ENCODE assay signal across 7 mouse cellular contexts in the genomic region with DNA sequence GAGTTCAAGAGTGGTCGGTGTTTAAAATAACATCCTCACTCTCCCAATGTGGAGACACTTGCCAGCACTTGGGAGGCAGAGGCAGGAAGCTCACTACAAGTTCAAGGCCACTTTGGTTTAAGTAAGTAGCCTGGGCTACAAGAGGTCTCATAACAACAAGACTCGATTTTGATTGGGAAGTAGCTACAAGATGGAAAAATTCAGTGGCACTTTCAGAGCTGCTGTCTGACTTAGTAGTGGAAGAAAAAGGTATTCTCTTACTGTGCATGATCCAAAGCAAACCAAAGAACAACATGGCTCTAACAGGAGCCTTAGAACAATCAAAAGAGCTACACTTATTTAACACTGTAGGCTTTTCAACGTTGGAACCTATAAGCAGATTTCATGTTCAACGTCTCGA. TPM values are rescaled to one million over a fixed set of nuclear protein-coding genes. Genes with fewer than 3 reads are reported as not detected.
DNase-seq lines count a peak whose midpoint lies in the region; ATAC-seq lines count a peak whose summit lies in the region.

No protein-coding gene starts in this region.

- no peak overlapping the region; the same call in 1 of the 2 replicates for H3K9ac ChIP-seq in neural tube, embryonic 11.5 days (ENCODE audit: low read length)
- H3K9ac ChIP-seq in embryonic facial prominence, embryonic 14.5 days (ENCODE audit: low read depth, low read length): peak overlapping the region; percentile 98
- H3K9ac ChIP-seq in stomach, embryonic 14.5 days (replicated peaks; ENCODE audit: low read depth, low read length): no peak overlapping the region

- 53% methylated on average over 5 of the region's 5 CpGs for WGBS in neural tube, embryonic 11.5 days
- WGBS in embryonic facial prominence, embryonic 14.5 days: 37% methylated on average over 5 of the region's 5 CpGs
- WGBS in limb, embryonic 10.5 days: 54% methylated on average over 5 of the region's 5 CpGs
- 44% methylated on average over 5 of the region's 5 CpGs for WGBS in stomach, embryonic 14.5 days

- no peaks in the 10 kb centered on the region for H3K9me3 ChIP-seq in neural tube, embryonic 11.5 days (ENCODE audit: control insufficient read depth, low read length)
- H3K9me3 ChIP-seq in embryonic facial prominence, embryonic 14.5 days (ENCODE audit: control insufficient read depth, low read length): no peaks in the 10 kb centered on the region
- H3K9me3 ChIP-seq in limb, embryonic 10.5 days (replicated peaks): no peaks in the 10 kb centered on the region
- H3K9me3 ChIP-seq in stomach, embryonic 14.5 days (ENCODE audit: control insufficient read depth, low read depth, low read length): no peaks in the 10 kb centered on the region

- peak overlapping the region; percentile 98 for H3K4me3 ChIP-seq in neural tube, embryonic 11.5 days (ENCODE audit: low read depth, low read length)
- H3K4me3 ChIP-seq in embryonic facial prominence, embryonic 14.5 days (ENCODE audit: low read depth, low read length): peak overlapping the region; percentile 89
- peak overlapping the region; percentile 98 for H3K4me3 ChIP-seq in limb, embryonic 10.5 days
- peak overlapping the region; percentile 94; the same call in 1 of the 2 replicates for H3K4me3 ChIP-seq in stomach, embryonic 14.5 days (ENCODE audit: low read depth, low read length)

- peak overlapping the region; percentile 98 for H3K4me2 ChIP-seq in neural tube, embryonic 11.5 days (ENCODE audit: low read depth)
- peak overlapping the region; percentile 91 for H3K4me2 ChIP-seq in embryonic facial prominence, embryonic 14.5 days (ENCODE audit: low read depth, low read length)
- peak overlapping the region; percentile 42 for H3K4me2 ChIP-seq in stomach, embryonic 14.5 days (replicated peaks; ENCODE audit: low read depth, low read length)

- intact Hi-C loops in left cerebral cortex, postnatal 36 days (cut with DNase I): loop anchor here (2.0 kb wide), 3 partner anchors 111 to 163 kb away; a partner anchor contains a TSS

- no peaks in the 10 kb centered on the region for H3K36me3 ChIP-seq in neural tube, embryonic 11.5 days (ENCODE audit: control insufficient read depth, insufficient read depth, low read length)
- H3K36me3 ChIP-seq in embryonic facial prominence, embryonic 14.5 days (ENCODE audit: control insufficient read depth, insufficient read depth, low read length): peaks cover 8% of the 10 kb centered on the region; the same call in 1 of the 2 replicates
- H3K36me3 ChIP-seq in limb, embryonic 10.5 days: peaks cover 9% of the 10 kb centered on the region
- H3K36me3 ChIP-seq in stomach, embryonic 14.5 days (ENCODE audit: control insufficient read depth, insufficient read depth, low read length): no peaks in the 10 kb centered on the region

- no peak for DNase-seq in neural tube, embryonic 11.5 days (ENCODE audit: low spot score)
- DNase-seq in neural tube, embryonic 10.5 days (ENCODE audit: extremely low spot score, low spot score): no peak
- DNase-seq in embryonic facial prominence, embryonic 14.5 days (ENCODE audit: low spot score): no peak
- no peak for DNase-seq in limb, embryonic 10.5 days (ENCODE audit: low spot score)
- no peak for DNase-seq in left cerebral cortex, postnatal 36 days (ENCODE audit: low spot score in 2 of 2)

- 0 out of 2 replicates have a peak, but pooled peaks cover 6% of the 10 kb centered on the region for H3K4me1 ChIP-seq in neural tube, embryonic 11.5 days (ENCODE audit: control insufficient read depth, insufficient read depth, low read length)
- no peaks in the 10 kb centered on the region for H3K4me1 ChIP-seq in embryonic facial prominence, embryonic 14.5 days (ENCODE audit: control insufficient read depth, insufficient read depth, low read length)
- peaks cover 14% of the 10 kb centered on the region for H3K4me1 ChIP-seq in limb, embryonic 10.5 days
- no peaks in the 10 kb centered on the region for H3K4me1 ChIP-seq in stomach, embryonic 14.5 days (ENCODE audit: control insufficient read depth, insufficient read depth, low read length)

- H3K27me3 ChIP-seq in neural tube, embryonic 11.5 days (ENCODE audit: control insufficient read depth, insufficient read depth, low read length): no peaks in the 10 kb centered on the region
- no peaks in the 10 kb centered on the region for H3K27me3 ChIP-seq in embryonic facial prominence, embryonic 14.5 days (replicated peaks; ENCODE audit: control insufficient read depth, insufficient read depth, low read length)
- H3K27me3 ChIP-seq in limb, embryonic 10.5 days (ENCODE audit: low read depth, poor library complexity, severe bottlenecking): no peaks in the 10 kb centered on the region
- H3K27me3 ChIP-seq in stomach, embryonic 14.5 days (ENCODE audit: control insufficient read depth, insufficient read depth, low read length): no peaks in the 10 kb centered on the region

- H3K27ac ChIP-seq in neural tube, embryonic 11.5 days (ENCODE audit: low read depth, low read length): no peak overlapping the region
- H3K27ac ChIP-seq in embryonic facial prominence, embryonic 14.5 days (replicated peaks; ENCODE audit: low read depth, low read length): peak overlapping the region; percentile 100
- peak overlapping the region; percentile 99; the same call in 1 of the 2 replicates for H3K27ac ChIP-seq in limb, embryonic 10.5 days
- H3K27ac ChIP-seq in stomach, embryonic 14.5 days (ENCODE audit: low read length): peak overlapping the region; percentile 100; the same call in 1 of the 2 replicates

- ATAC-seq in neural tube, embryonic 11.5 days (ENCODE audit: insufficient read depth, low FRiP score, low TSS enrichment): no peak
- ATAC-seq in embryonic facial prominence, embryonic 14.5 days (ENCODE audit: low read depth): no peak
- no peak for ATAC-seq in stomach, embryonic 14.5 days (ENCODE audit: insufficient number of reproducible peaks, insufficient read depth, low FRiP score, low read depth)
- ATAC-seq in cerebellum, adult (ENCODE audit: insufficient number of reproducible peaks, low FRiP score, low TSS enrichment): no peak

RNA-seq across cellular contexts. Expression of a gene that starts 0.8 kb away (rescaled TPM):
- 12.1 and 13.6 TPM in 2 replicates for polyA plus RNA-seq in neural tube, embryonic 11.5 days (2014; fragmentation: Nextera tagmentation; extraction: Ambion mirVana)
- 17.3 and 19.9 TPM in 2 replicates for polyA plus RNA-seq in embryonic facial prominence, embryonic 14.5 days (2014; fragmentation: Nextera tagmentation; extraction: Ambion mirVana)
- 8.0 and 8.4 TPM in 2 replicates for polyA plus RNA-seq in limb, embryonic 10.5 days (2016; fragmentation: Nextera tagmentation; extraction: Ambion mirVana)
- 15.0 and 16.5 TPM in 2 replicates for polyA plus RNA-seq in stomach, embryonic 14.5 days (2014; fragmentation: Nextera tagmentation; extraction: Ambion mirVana)
- 10 to 100 TPM; 35.9 to 36.8 TPM for total RNA-seq in left cerebral cortex, postnatal 36 days (2021)

Comparison
In these comparisons a context has a peak if more than half of its experiments do, and no peak if none do; other contexts are left out.
1. H3K4me2 ChIP-seq: peak in every context shown above with its lines; median percentile 98 in neural tube, embryonic 11.5 days; 91 in embryonic facial prominence, embryonic 14.5 days; 42 in stomach, embryonic 14.5 days.